Mouse (Mus musculus) inflammation-experienced regulatory T-cells, adult 6 months (primary cell): ENCODE data around the gene Commd3. TPM values are rescaled to one million over a fixed set of nuclear protein-coding genes. Genes with fewer than 3 reads are reported as not detected.

ENCODE experiments used
- ATAC-seq: one replicate; pipeline ENCODE4 v1.8.0; 2017
- polyA plus RNA-seq, 3 experiments: library from polyadenylated mRNA; unstranded; fragments of 100-300 nt; shearing (Covaris generic); gene quantifications; one replicate each; pipeline ENCODE4 v1.2.1; 2017

The Commd3 gene
- polyA plus RNA-seq, 3 experiments from 2014 or later: 214 to 252 (median 247) TPM

- no peak for ATAC-seq
Observed at GRCm38 (mm10) chr2:18724462-18724861, 52.3 kb downstream of the Commd3 start.

Other genes starting within 250 kb of the Commd3 start
- gene Bmi1, start 4.6 kb downstream of the Commd3 start, polyA plus RNA-seq: 10 to 100 TPM; 10.3 to 18.0 (median 13.0) TPM
- not detected for gene Spag6, start 21.6 kb downstream of the Commd3 start, polyA plus RNA-seq